ENCODE assay signal across 18 mouse cellular contexts in genomic region chr1:78192217-78192735, GRCm38 (mm10). TPM values are rescaled to one million over a fixed set of nuclear protein-coding genes. Genes with fewer than 3 reads are reported as not detected.
A peak's percentile ranks its signal among the peaks of the same experiment; 100 is the strongest.
DNase-seq lines count a peak whose midpoint lies in the region; ATAC-seq lines count a peak whose summit lies in the region.
"Had no signal": no experiment of that assay in that cellular context is flagged by ENCODE, and none has a peak within 500 bp of the region (broad histone marks: within the 10 kb centered on the region; RNA-seq: fewer than 3 reads in every experiment).

No protein-coding gene starts in this region.

- peak; percentile 38 for DNase-seq in ES-CJ7 (ENCODE audit: low read depth, low spot score)
- no peak for DNase-seq in ovary, postnatal 36 days (ENCODE audit: low spot score)
- DNase-seq in cerebellum, postnatal 36 days = no peak
- DNase-seq in adrenal gland, postnatal 36 days = no peak
- no peak for DNase-seq in cerebellum, adult 8-10 months
- DNase-seq: cerebellum, adult 11 months; gastrocnemius, postnatal 25 days; kidney, adult 9 months; liver, embryonic 13.5 days; lung, postnatal 14 days; right cerebral cortex, postnatal 4 days; thymus, adult 18-20 months had no signal

- no peaks in the 10 kb centered on the region for H3K9me3 ChIP-seq in embryonic facial prominence, embryonic 12.5 days
- H3K9me3 ChIP-seq in hindbrain, embryonic 15.5 days = no peaks in the 10 kb centered on the region
- no peaks in the 10 kb centered on the region for H3K9me3 ChIP-seq in midbrain, embryonic 16.5 days (replicated peaks; ENCODE audit: control insufficient read depth, low read length, poor library complexity, severe bottlenecking)
- H3K9me3 ChIP-seq: liver, embryonic 13.5 days had no signal

- no peaks in the 10 kb centered on the region for H3K36me3 ChIP-seq in embryonic facial prominence, embryonic 12.5 days
- no peaks in the 10 kb centered on the region for H3K36me3 ChIP-seq in hindbrain, embryonic 15.5 days
- no peaks in the 10 kb centered on the region for H3K36me3 ChIP-seq in midbrain, embryonic 16.5 days (ENCODE audit: control insufficient read depth, insufficient read depth, low read length)
- H3K36me3 ChIP-seq: liver, embryonic 13.5 days had no signal

- H3K27me3 ChIP-seq in embryonic facial prominence, embryonic 12.5 days = peaks cover 52% of the 10 kb centered on the region
- peaks cover 39% of the 10 kb centered on the region for H3K27me3 ChIP-seq in hindbrain, embryonic 15.5 days
- H3K27me3 ChIP-seq in midbrain, embryonic 16.5 days (ENCODE audit: control insufficient read depth, insufficient read depth, low read depth, low read length) = peaks cover 46% of the 10 kb centered on the region

- H3K9ac ChIP-seq in embryonic facial prominence, embryonic 12.5 days = peak overlapping the region; percentile 58
- peak overlapping the region; percentile 7; the same call in 1 of the 2 replicates for H3K9ac ChIP-seq in hindbrain, embryonic 15.5 days
- 0 out of 2 replicates have a peak overlapping the region, but pooled peaks have one; percentile 25 for H3K9ac ChIP-seq in midbrain, embryonic 16.5 days (ENCODE audit: low read depth, low read length)
- H3K9ac ChIP-seq: liver, embryonic 13.5 days had no signal

- peak overlapping the region; percentile 88 for H3K27ac ChIP-seq in embryonic facial prominence, embryonic 12.5 days
- H3K27ac ChIP-seq in hindbrain, embryonic 15.5 days (replicated peaks) = no peak overlapping the region; the same call in 1 of the 2 replicates
- H3K27ac ChIP-seq in midbrain, embryonic 16.5 days (ENCODE audit: low read length) = peak overlapping the region; percentile 17; the same call in 1 of the 2 replicates
- H3K27ac ChIP-seq: liver, embryonic 13.5 days had no signal

- peak overlapping the region; percentile 53 for H3K4me3 ChIP-seq in embryonic facial prominence, embryonic 12.5 days
- peak overlapping the region; percentile 41 for H3K4me3 ChIP-seq in hindbrain, embryonic 15.5 days
- peak overlapping the region; percentile 18 for H3K4me3 ChIP-seq in midbrain, embryonic 16.5 days (ENCODE audit: low read depth, low read length)
- H3K4me3 ChIP-seq: liver, embryonic 13.5 days had no signal

- 20% methylated on average over 19 of the region's 19 CpGs for WGBS in embryonic facial prominence, embryonic 12.5 days
- 17% methylated on average over 19 of the region's 19 CpGs for WGBS in hindbrain, embryonic 15.5 days
- 10% methylated on average over 19 of the region's 19 CpGs for WGBS in midbrain, embryonic 16.5 days

- H3K4me1 ChIP-seq in embryonic facial prominence, embryonic 12.5 days = peaks cover 10% of the 10 kb centered on the region; the same call in 1 of the 2 replicates
- peaks cover 15% of the 10 kb centered on the region for H3K4me1 ChIP-seq in hindbrain, embryonic 15.5 days (replicated peaks)
- peaks cover 9% of the 10 kb centered on the region; the same call in 1 of the 2 replicates for H3K4me1 ChIP-seq in midbrain, embryonic 16.5 days (ENCODE audit: control insufficient read depth, insufficient read depth, low read length)

- H3K4me2 ChIP-seq in embryonic facial prominence, embryonic 12.5 days (replicated peaks) = peak overlapping the region; percentile 58
- H3K4me2 ChIP-seq in hindbrain, embryonic 15.5 days = peak overlapping the region; percentile 66
- peak overlapping the region; percentile 39 for H3K4me2 ChIP-seq in midbrain, embryonic 16.5 days (ENCODE audit: low read length)
- H3K4me2 ChIP-seq: liver, embryonic 13.5 days had no signal

- ATAC-seq in embryonic facial prominence, embryonic 12.5 days (ENCODE audit: insufficient number of reproducible peaks, insufficient read depth, low FRiP score, low TSS enrichment) = no peak
- ATAC-seq in hindbrain, embryonic 15.5 days (ENCODE audit: low FRiP score, low read depth) = no peak
- no peak for ATAC-seq in midbrain, embryonic 16.5 days

RNA-seq across cellular contexts. Expression of gene Pax3, which starts 4.7 kb away (rescaled TPM):
- polyA plus RNA-seq in embryonic facial prominence, embryonic 12.5 days (2016; fragmentation: Nextera tagmentation; extraction: Ambion mirVana) = 28.4 and 37.5 TPM in 2 replicates
- polyA plus RNA-seq in hindbrain, embryonic 15.5 days (2015; fragmentation: Nextera tagmentation; extraction: Ambion mirVana) = 14.0 and 16.3 TPM in 2 replicates
- polyA plus RNA-seq in midbrain, embryonic 16.5 days (2015; fragmentation: Nextera tagmentation; extraction: Ambion mirVana) = 7.2 and 8.4 TPM in 2 replicates
- not detected for total RNA-seq in adrenal gland, postnatal 36 days (2021)
- total RNA-seq: adrenal gland, postnatal 4 days; left cerebral cortex, postnatal 36 days; MEL had no signal

Comparison
In these comparisons a context has a peak if more than half of its experiments do, and no peak if none do; other contexts are left out.
1. H3K9ac ChIP-seq: peak in every context shown above with its lines; median percentile 58 in embryonic facial prominence, embryonic 12.5 days; 25 in midbrain, embryonic 16.5 days; 7 in hindbrain, embryonic 15.5 days.